Mouse (Mus musculus): ENCODE measurements around the gene Agpat4.

GRCm38 (mm10) chr17:12163903-12164302 is 45.4 kb downstream of the Agpat4 start:
- TF ChIP-seq GATA1 (IDR thresholded peaks at IDR 0.05; ENCODE audit: borderline replicate concordance, low read length) (no peak), FLI1 (IDR thresholded peaks at IDR 0.05; ENCODE audit: low read length) (no peak)
